Mouse (Mus musculus) cerebellum, adult 9-10 months (tissue): ENCODE measurements at regions not wholly inside any gene's neighbourhood (a gene's known extent, or its start where the extent isn't known, plus 50 kb on each side); places are given as distances from the start of the nearest gene placed in this dataset.

Source experiments
- DNase-seq: peaks from one replicate; pipeline ENCODE4 v3.0.0; 2022

GRCm38 (mm10) chr9:50002695-50003094 is 204.0 kb upstream of the Ncam1 start:
- DNase-seq, result no peak

- no peak for DNase-seq
Measured at GRCm38 (mm10) chr9:50000497-50001404, 202.0 kb upstream of the Ncam1 start.

GRCm38 (mm10) chr9:49999970-50000369 is 201.2 kb upstream of the Ncam1 start:
- no peak for DNase-seq

GRCm38 (mm10) chr9:49998101-49998500 is 199.4 kb upstream of the Ncam1 start:
- DNase-seq, result no peak

GRCm38 (mm10) chr9:49989464-49990271 is 190.9 kb upstream of the Ncam1 start:
- peak; percentile 27 for DNase-seq

GRCm38 (mm10) chr9:49988064-49988463 is 189.3 kb upstream of the Ncam1 start:
- no peak for DNase-seq

GRCm38 (mm10) chr9:49987481-49987880 is 188.8 kb upstream of the Ncam1 start:
- DNase-seq, result no peak

- DNase-seq, result peak; percentile 65
Measured at GRCm38 (mm10) chr9:49980344-49981207, 181.9 kb upstream of the Ncam1 start.

GRCm38 (mm10) chr9:49975938-49976671 is 177.4 kb upstream of the Ncam1 start:
- peak; percentile 78 for DNase-seq

- DNase-seq, result no peak
Measured at GRCm38 (mm10) chr9:49973974-49974495, 175.3 kb upstream of the Ncam1 start.

GRCm38 (mm10) chr9:49969429-49969828 is 170.7 kb upstream of the Ncam1 start:
- DNase-seq, result no peak

GRCm38 (mm10) chr9:49964666-49965065 is 165.9 kb upstream of the Ncam1 start:
- no peak for DNase-seq

- DNase-seq, result peak; percentile 32
Measured at GRCm38 (mm10) chr9:49962561-49963071, 163.9 kb upstream of the Ncam1 start.

- no peak for DNase-seq
Measured at GRCm38 (mm10) chr9:49961965-49962364, 163.2 kb upstream of the Ncam1 start.

- no peak for DNase-seq
Measured at GRCm38 (mm10) chr9:49961329-49961728, 162.6 kb upstream of the Ncam1 start.

GRCm38 (mm10) chr9:49959987-49960386 is 161.3 kb upstream of the Ncam1 start:
- no peak for DNase-seq

- no peak for DNase-seq
Measured at GRCm38 (mm10) chr9:49958890-49959289, 160.2 kb upstream of the Ncam1 start.

- DNase-seq, result no peak
Measured at GRCm38 (mm10) chr9:49954601-49955000, 155.9 kb upstream of the Ncam1 start.

GRCm38 (mm10) chr9:49950321-49950720 is 151.6 kb upstream of the Ncam1 start:
- DNase-seq, result no peak

GRCm38 (mm10) chr9:49948546-49948945 is 149.8 kb upstream of the Ncam1 start:
- no peak for DNase-seq

- no peak for DNase-seq
Measured at GRCm38 (mm10) chr9:49946857-49947256, 148.1 kb upstream of the Ncam1 start.
